ENCODE assay signal across 8 mouse cellular contexts in the genomic region with DNA sequence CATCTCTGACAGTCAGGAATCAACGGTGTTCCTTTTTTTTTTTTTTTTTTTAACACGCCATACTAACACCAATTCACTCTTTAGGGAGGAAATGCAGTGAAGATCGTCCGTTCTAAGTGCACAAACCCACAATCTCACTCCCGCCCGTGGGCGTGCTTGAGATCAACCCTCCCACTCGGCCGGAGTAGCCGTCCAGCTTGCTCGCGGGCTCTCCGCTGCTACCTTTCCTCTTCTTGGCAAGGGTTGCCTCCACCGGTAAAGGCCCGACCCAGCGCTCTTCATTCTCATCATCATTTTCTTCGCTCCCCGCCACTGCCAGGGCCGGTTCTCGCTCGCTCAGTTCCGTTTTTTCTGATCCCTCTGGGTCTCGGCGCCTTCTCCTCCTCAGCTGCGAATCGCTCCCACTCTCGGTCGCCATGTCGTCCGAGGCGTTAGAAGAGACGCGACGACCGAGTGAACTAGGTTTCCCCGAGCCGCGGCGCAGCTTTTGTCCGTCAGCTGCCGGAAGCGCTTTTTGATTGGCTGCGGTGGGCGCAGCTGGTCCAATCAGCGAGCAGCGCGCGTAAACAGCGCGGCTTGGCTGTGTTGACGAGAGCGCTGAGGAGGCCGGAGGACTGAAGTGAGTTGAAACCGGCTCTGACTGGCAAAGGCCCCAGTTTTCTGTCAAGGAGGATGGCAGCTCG. TPM values are rescaled to one million over a fixed set of nuclear protein-coding genes. Genes with fewer than 3 reads are reported as not detected.
A peak's percentile ranks its signal among the peaks of the same experiment; 100 is the strongest.
DNase-seq lines count a peak whose midpoint lies in the region; ATAC-seq lines count a peak whose summit lies in the region.

A gene (plus strand): TSS at position 228 of the 683 bp plus-strand sequence.
A gene (minus strand): TSS at position 460 of the 683 bp plus-strand sequence.

- H3K4me2 ChIP-seq in intestine, embryonic 14.5 days (ENCODE audit: low read length), result peak within 1 kb of the TSS; percentile 81

- intact Hi-C loops in left cerebral cortex, postnatal 14 days (cut with DNase I), result loop anchor here (10.0 kb wide), 1 partner anchor 556 kb away; no protein-coding TSS in a partner anchor

- H3K4me3 ChIP-seq in intestine, embryonic 14.5 days (ENCODE audit: low read depth, low read length), result peak within 1 kb of the TSS; percentile 88

- WGBS in intestine, embryonic 14.5 days, result under 1% methylated on average over 55 of the region's 55 CpGs

- H3K36me3 ChIP-seq in intestine, embryonic 14.5 days (ENCODE audit: control insufficient read depth, insufficient read depth, low read length), result peaks cover 17% of the 10 kb centered on the region

- peak; percentile 99 for ATAC-seq in intestine, embryonic 14.5 days (replicated peaks; ENCODE audit: low FRiP score, low TSS enrichment, low read depth)

- peak within 1 kb of the TSS; percentile 90 for H3K9ac ChIP-seq in intestine, embryonic 14.5 days (ENCODE audit: low read length)

- H3K27ac ChIP-seq in intestine, embryonic 14.5 days (ENCODE audit: low read depth), result peak within 1 kb of the TSS; percentile 94

- no peaks in the 10 kb centered on the region for H3K27me3 ChIP-seq in intestine, embryonic 14.5 days (replicated peaks; ENCODE audit: control insufficient read depth, insufficient read depth, low read length)

- H3K9me3 ChIP-seq in intestine, embryonic 14.5 days (ENCODE audit: control insufficient read depth, low read length), result no peaks in the 10 kb centered on the region

- DNase-seq in adrenal gland, adult 18-20 months (ENCODE audit: low spot score in 2 of 2), result peak; percentile 96
- DNase-seq in embryo, embryonic 11 days, result peak; percentile 99
- DNase-seq in gastrocnemius, postnatal 25 days, result peak; percentile 95
- DNase-seq in intestine, embryonic 14.5 days (ENCODE audit: low spot score), result peak; percentile 99
- DNase-seq in left cerebral cortex, postnatal 14 days (ENCODE audit: low spot score in 2 of 2), result peak; percentile 97 to 98
- DNase-seq in mesoderm, embryonic 11.5 days (ENCODE audit: low read depth, low spot score), result peak; percentile 98
- DNase-seq in right cerebral cortex, postnatal 36 days (ENCODE audit: low spot score in 2 of 2), result peak; percentile 93 to 94
- DNase-seq in yolk sac, embryonic 10.5 days (ENCODE audit: low spot score), result peak; percentile 97

- H3K4me1 ChIP-seq in intestine, embryonic 14.5 days (replicated peaks; ENCODE audit: control insufficient read depth, insufficient read depth, low read length), result peaks cover 10% of the 10 kb centered on the region

RNA-seq across cellular contexts. Expression of the first gene that starts in this region (rescaled TPM):
- total RNA-seq in adrenal gland, adult 18-20 months (2021), result 1 to 10 TPM; 1.6 to 1.8 TPM
- 1 to 10 TPM in 1 of 2 experiments, under 1 TPM in 1; 0.46 to 1.1 TPM for total RNA-seq in gastrocnemius, postnatal 25 days (2021)
- polyA plus RNA-seq in intestine, embryonic 14.5 days (2014; fragmentation: Nextera tagmentation; extraction: Ambion mirVana), result 53.4 and 63.7 TPM in 2 replicates
- total RNA-seq in left cerebral cortex, postnatal 14 days (2021), result 1 to 10 TPM in 1 of 2 experiments, under 1 TPM in 1; 0.94 to 1.5 TPM

RNA-seq across cellular contexts. Expression of the second gene that starts in this region (rescaled TPM):
- 10 to 100 TPM; 13.1 to 13.3 TPM for total RNA-seq in adrenal gland, adult 18-20 months (2021)
- 1 to 10 TPM; 6.2 to 6.9 TPM for total RNA-seq in gastrocnemius, postnatal 25 days (2021)
- polyA plus RNA-seq in intestine, embryonic 14.5 days (2014; fragmentation: Nextera tagmentation; extraction: Ambion mirVana), result 11.8 and 15.1 TPM in 2 replicates
- 10 to 100 TPM; 11.2 to 12.0 TPM for total RNA-seq in left cerebral cortex, postnatal 14 days (2021)

Comparison
In these comparisons a context has a peak if more than half of its experiments do, and no peak if none do; other contexts are left out.
1. Peak in every context shown above with its lines: DNase-seq, ATAC-seq, H3K4me3 ChIP-seq and H3K27ac ChIP-seq.